Mouse (Mus musculus): ENCODE results near the gene Fgd2. TPM values are rescaled to one million over a fixed set of nuclear protein-coding genes. Genes with fewer than 3 reads are reported as not detected.

The Fgd2 gene
- polyA plus RNA-seq, 1 experiment from 2014 or later, result 9.7 TPM

GRCm38 (mm10) chr17:29411821-29412425 lies 51.2 kb downstream of the Fgd2 start:
- Histone ChIP-seq H3K9me3 (ENCODE audit: control insufficient read depth, low read length) (no peaks in the 10 kb centered on the region), H3K27ac (ENCODE audit: low read length) (no peak overlapping the region), H3K9ac (replicated peaks; ENCODE audit: low read depth, low read length) (no peak overlapping the region), H3K27me3 (replicated peaks; ENCODE audit: control insufficient read depth, insufficient read depth, low read length) (no peaks in the 10 kb centered on the region), H3K4me1 (replicated peaks; ENCODE audit: control insufficient read depth, insufficient read depth, low read length) (0 out of 2 replicates have a peak, but pooled peaks cover 4% of the 10 kb centered on the region), H3K4me3 (replicated peaks; ENCODE audit: low read length) (no peak overlapping the region), H3K4me2 (ENCODE audit: low read length) (no peak overlapping the region), H3K36me3 (ENCODE audit: control insufficient read depth, insufficient read depth) (no peaks in the 10 kb centered on the region)
- WGBS, result 26% methylated on average over 8 of the region's 8 CpGs
- ATAC-seq, result no peak

GRCm38 (mm10) chr17:29414566-29414965 lies 53.9 kb downstream of the Fgd2 start:
- H3K27ac ChIP-seq (ENCODE audit: low read length), result no peak overlapping the region
- 91% methylated on average over 2 of the region's 2 CpGs for WGBS
- ATAC-seq, result no peak

GRCm38 (mm10) chr17:29415761-29416662 lies 55.3 kb downstream of the Fgd2 start:
- no peak for ATAC-seq
- WGBS, result 14% methylated on average over 31 of the region's 31 CpGs

More at GRCm38 (mm10) chr17:29414566-29414965, 53.9 kb downstream of the Fgd2 start:
- Histone ChIP-seq H3K4me1 (replicated peaks; ENCODE audit: control insufficient read depth, insufficient read depth, low read length) (0 out of 2 replicates have a peak, but pooled peaks cover 4% of the 10 kb centered on the region), H3K4me2 (ENCODE audit: low read length) (no peak overlapping the region), H3K27me3 (replicated peaks; ENCODE audit: control insufficient read depth, insufficient read depth, low read length) (no peaks in the 10 kb centered on the region), H3K36me3 (ENCODE audit: control insufficient read depth, insufficient read depth) (no peaks in the 10 kb centered on the region), H3K9ac (replicated peaks; ENCODE audit: low read depth, low read length) (no peak overlapping the region), H3K4me3 (replicated peaks; ENCODE audit: low read length) (no peak overlapping the region), H3K9me3 (ENCODE audit: control insufficient read depth, low read length) (no peaks in the 10 kb centered on the region)

GRCm38 (mm10) chr17:29416757-29417156 lies 56.0 kb downstream of the Fgd2 start:
- H3K9me3 ChIP-seq (ENCODE audit: control insufficient read depth, low read length), result no peaks in the 10 kb centered on the region
- H3K36me3 ChIP-seq (ENCODE audit: control insufficient read depth, insufficient read depth), result no peaks in the 10 kb centered on the region
- H3K4me2 ChIP-seq (ENCODE audit: low read length), result no peak overlapping the region
- H3K4me3 ChIP-seq (replicated peaks; ENCODE audit: low read length), result no peak overlapping the region
- 51% methylated on average over 5 of the region's 5 CpGs for WGBS
- H3K27me3 ChIP-seq (replicated peaks; ENCODE audit: control insufficient read depth, insufficient read depth, low read length), result no peaks in the 10 kb centered on the region
- H3K4me1 ChIP-seq (replicated peaks; ENCODE audit: control insufficient read depth, insufficient read depth, low read length), result 0 out of 2 replicates have a peak, but pooled peaks cover 4% of the 10 kb centered on the region
- ATAC-seq, result no peak
- no peak overlapping the region for H3K9ac ChIP-seq (replicated peaks; ENCODE audit: low read depth, low read length)
- H3K27ac ChIP-seq (ENCODE audit: low read length), result no peak overlapping the region

More at GRCm38 (mm10) chr17:29415761-29416662, 55.3 kb downstream of the Fgd2 start:
- no peak overlapping the region for H3K4me3 ChIP-seq (replicated peaks; ENCODE audit: low read length)
- H3K27me3 ChIP-seq (replicated peaks; ENCODE audit: control insufficient read depth, insufficient read depth, low read length), result no peaks in the 10 kb centered on the region
- H3K36me3 ChIP-seq (ENCODE audit: control insufficient read depth, insufficient read depth), result no peaks in the 10 kb centered on the region
- 0 out of 2 replicates have a peak, but pooled peaks cover 4% of the 10 kb centered on the region for H3K4me1 ChIP-seq (replicated peaks; ENCODE audit: control insufficient read depth, insufficient read depth, low read length)
- H3K27ac ChIP-seq (ENCODE audit: low read length), result no peak overlapping the region
- 0 out of 2 replicates have a peak overlapping the region, but pooled peaks have one; percentile 9 for H3K4me2 ChIP-seq (ENCODE audit: low read length)
- H3K9me3 ChIP-seq (ENCODE audit: control insufficient read depth, low read length), result no peaks in the 10 kb centered on the region
- H3K9ac ChIP-seq (replicated peaks; ENCODE audit: low read depth, low read length), result 0 out of 2 replicates have a peak overlapping the region, but pooled peaks have one; percentile 2

GRCm38 (mm10) chr17:29418758-29419380 lies 58.2 kb downstream of the Fgd2 start:
- H3K4me2 ChIP-seq (ENCODE audit: low read length), result no peak overlapping the region
- H3K9me3 ChIP-seq (ENCODE audit: control insufficient read depth, low read length), result no peaks in the 10 kb centered on the region
- no peak for ATAC-seq
- H3K4me3 ChIP-seq (replicated peaks; ENCODE audit: low read length), result no peak overlapping the region
- no peaks in the 10 kb centered on the region for H3K27me3 ChIP-seq (replicated peaks; ENCODE audit: control insufficient read depth, insufficient read depth, low read length)
- no peaks in the 10 kb centered on the region for H3K36me3 ChIP-seq (ENCODE audit: control insufficient read depth, insufficient read depth)
- 0 out of 2 replicates have a peak, but pooled peaks cover 4% of the 10 kb centered on the region for H3K4me1 ChIP-seq (replicated peaks; ENCODE audit: control insufficient read depth, insufficient read depth, low read length)
- H3K27ac ChIP-seq (ENCODE audit: low read length), result no peak overlapping the region
- 52% methylated on average over 3 of the region's 3 CpGs for WGBS
- no peak overlapping the region for H3K9ac ChIP-seq (replicated peaks; ENCODE audit: low read depth, low read length)

- Histone ChIP-seq H3K4me3 (replicated peaks; ENCODE audit: low read length) (no peak overlapping the region), H3K9me3 (ENCODE audit: control insufficient read depth, low read length) (no peaks in the 10 kb centered on the region), H3K9ac (replicated peaks; ENCODE audit: low read depth, low read length) (no peak overlapping the region), H3K4me2 (ENCODE audit: low read length) (no peak overlapping the region), H3K27me3 (replicated peaks; ENCODE audit: control insufficient read depth, insufficient read depth, low read length) (no peaks in the 10 kb centered on the region), H3K27ac (ENCODE audit: low read length) (no peak overlapping the region), H3K4me1 (replicated peaks; ENCODE audit: control insufficient read depth, insufficient read depth, low read length) (0 out of 2 replicates have a peak, but pooled peaks cover 4% of the 10 kb centered on the region), H3K36me3 (ENCODE audit: control insufficient read depth, insufficient read depth) (no peaks in the 10 kb centered on the region)
- ATAC-seq, result no peak
- 82% methylated on average over 12 of the region's 12 CpGs for whole genome bisulfite sequencing
Measured at GRCm38 (mm10) chr17:29419976-29420739, 59.4 kb downstream of the Fgd2 start.

GRCm38 (mm10) chr17:29421319-29421718 lies 60.6 kb downstream of the Fgd2 start:
- no peaks in the 10 kb centered on the region for H3K27me3 ChIP-seq (replicated peaks; ENCODE audit: control insufficient read depth, insufficient read depth, low read length)
- H3K27ac ChIP-seq (ENCODE audit: low read length), result no peak overlapping the region
- no peaks in the 10 kb centered on the region for H3K36me3 ChIP-seq (ENCODE audit: control insufficient read depth, insufficient read depth)
- no peak overlapping the region for H3K4me3 ChIP-seq (replicated peaks; ENCODE audit: low read length)
- ATAC-seq, result no peak
- no peak overlapping the region for H3K9ac ChIP-seq (replicated peaks; ENCODE audit: low read depth, low read length)
- H3K4me1 ChIP-seq (replicated peaks; ENCODE audit: control insufficient read depth, insufficient read depth, low read length), result 0 out of 2 replicates have a peak, but pooled peaks cover under 1% of the 10 kb centered on the region
- no peaks in the 10 kb centered on the region for H3K9me3 ChIP-seq (ENCODE audit: control insufficient read depth, low read length)
- no peak overlapping the region for H3K4me2 ChIP-seq (ENCODE audit: low read length)
- WGBS, result 77% methylated on average over 3 of the region's 3 CpGs

- Histone ChIP-seq H3K36me3 (ENCODE audit: control insufficient read depth, insufficient read depth) (no peaks in the 10 kb centered on the region), H3K4me2 (ENCODE audit: low read length) (no peak overlapping the region), H3K27ac (ENCODE audit: low read length) (no peak overlapping the region), H3K9me3 (ENCODE audit: control insufficient read depth, low read length) (no peaks in the 10 kb centered on the region), H3K27me3 (replicated peaks; ENCODE audit: control insufficient read depth, insufficient read depth, low read length) (no peaks in the 10 kb centered on the region), H3K4me1 (replicated peaks; ENCODE audit: control insufficient read depth, insufficient read depth, low read length) (no peaks in the 10 kb centered on the region), H3K4me3 (replicated peaks; ENCODE audit: low read length) (no peak overlapping the region), H3K9ac (replicated peaks; ENCODE audit: low read depth, low read length) (no peak overlapping the region)
- WGBS, result 84% methylated on average over 6 of the region's 6 CpGs
- ATAC-seq, result no peak
Measured at GRCm38 (mm10) chr17:29422337-29422736, 61.6 kb downstream of the Fgd2 start.

Measured in forebrain, embryonic 16.5 days (tissue).